Mouse (Mus musculus) WW6 (cell line): Measurements from ENCODE around the gene Platr17.
"Not testable (repeated sequence)": the region's sequence is repeated elsewhere in the genome, so short reads cannot be mapped to it uniquely, and the experiment has no call there.

Experiments used
- DNase-seq: peaks from one replicate; pipeline ENCODE4 v3.0.0-alpha.2; 2013; ENCODE audit warnings: low read depth, low spot score

The Platr17 gene

DNA sequence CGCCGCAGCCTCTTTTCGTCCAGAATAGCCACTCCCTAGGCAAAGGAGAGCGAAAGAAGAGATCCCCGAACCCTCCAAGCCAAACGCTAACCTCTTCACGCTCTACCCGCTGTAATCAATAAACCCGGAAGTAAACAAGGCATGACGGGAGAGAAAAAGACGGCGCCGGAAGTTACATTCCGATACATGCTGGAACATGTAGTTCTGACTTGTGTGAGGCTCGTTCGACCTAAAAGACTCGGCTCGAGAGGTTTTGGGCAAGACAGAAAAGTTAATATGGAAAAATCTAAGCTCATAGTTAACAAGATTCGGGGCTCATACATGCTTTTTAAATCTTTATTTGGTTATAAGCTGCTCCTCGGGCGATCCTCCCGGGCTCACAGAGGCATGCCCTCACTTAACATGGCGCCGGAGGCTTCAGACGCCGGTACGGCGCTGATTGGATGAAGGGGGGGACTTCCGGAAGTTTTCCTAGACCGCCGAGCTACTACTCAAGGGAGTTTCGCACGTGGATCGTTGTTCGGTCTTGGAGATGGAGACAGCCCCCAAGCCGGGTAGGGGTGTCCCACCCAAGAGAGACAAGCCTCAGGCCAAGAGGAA lies 35.4 kb downstream of the Platr17 start, which contains the start of the genes Pfdn6 and Wdr46:
Pfdn6 (minus strand) TSS at position 138 of the 600 bp plus-strand sequence.
Wdr46 (plus strand) TSS at position 455 of the 600 bp plus-strand sequence.
- DNase-seq, result no peak

DNA sequence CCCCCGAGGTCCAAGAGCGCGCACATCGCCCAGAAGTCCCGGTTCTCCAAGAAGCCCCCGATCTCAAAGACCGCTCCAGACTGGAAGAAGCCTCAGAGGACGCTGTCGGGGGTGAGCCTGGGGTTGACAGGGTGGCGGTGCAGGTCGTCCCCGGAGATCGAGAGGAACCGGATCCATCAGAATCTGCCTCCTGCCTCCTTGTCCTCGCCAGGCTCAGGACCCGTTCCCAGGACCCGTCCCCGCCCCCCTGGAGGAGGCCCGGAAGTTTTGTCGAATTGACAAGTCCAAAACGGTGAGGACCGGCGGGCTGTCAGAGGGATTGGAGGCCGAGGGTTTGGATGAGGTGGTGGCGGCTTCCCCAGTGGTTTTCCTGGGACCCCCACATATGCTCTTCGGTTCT lies 36.0 kb downstream of the Platr17 start:
- DNase-seq, result no peak

DNA sequence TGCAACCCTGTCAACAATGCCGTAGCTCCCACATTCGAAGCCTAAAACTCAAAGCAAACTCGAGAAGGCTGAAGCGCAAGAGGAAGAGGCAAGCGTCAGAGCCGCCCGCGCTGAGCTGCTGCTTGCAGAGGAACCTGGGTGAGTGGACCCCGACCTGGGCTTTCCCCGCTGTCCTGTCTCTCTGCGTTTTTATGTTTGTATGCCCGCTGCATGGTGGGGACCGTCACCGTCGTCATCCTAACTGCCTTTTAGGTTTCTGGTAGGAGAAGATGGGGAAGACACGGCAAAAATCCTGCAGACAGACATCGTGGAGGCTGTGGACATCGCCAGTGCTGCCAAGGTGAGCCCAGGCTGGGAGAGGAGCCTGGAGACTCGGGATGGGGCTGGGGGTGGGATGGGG lies 36.4 kb downstream of the Platr17 start:
- no peak for DNase-seq

DNA sequence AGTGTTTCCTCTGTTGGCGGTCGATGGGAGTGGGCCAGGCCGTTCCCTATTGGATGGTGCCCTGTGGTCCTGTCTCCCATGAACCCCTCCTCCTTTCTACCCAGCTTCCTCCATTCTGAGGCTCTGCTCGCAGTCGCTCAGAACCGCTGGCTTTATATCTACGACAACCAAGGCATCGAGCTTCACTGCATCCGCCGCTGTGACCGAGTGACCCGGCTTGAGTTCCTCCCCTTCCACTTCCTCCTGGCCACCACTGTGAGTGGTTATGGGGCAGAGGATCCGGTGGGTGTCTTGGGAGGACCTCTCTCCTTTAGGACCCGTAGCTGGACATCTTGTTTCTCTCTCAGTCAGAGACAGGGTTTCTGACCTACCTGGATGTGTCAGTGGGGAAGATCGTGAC lies 38.5 kb downstream of the Platr17 start:
- no peak for DNase-seq

DNA sequence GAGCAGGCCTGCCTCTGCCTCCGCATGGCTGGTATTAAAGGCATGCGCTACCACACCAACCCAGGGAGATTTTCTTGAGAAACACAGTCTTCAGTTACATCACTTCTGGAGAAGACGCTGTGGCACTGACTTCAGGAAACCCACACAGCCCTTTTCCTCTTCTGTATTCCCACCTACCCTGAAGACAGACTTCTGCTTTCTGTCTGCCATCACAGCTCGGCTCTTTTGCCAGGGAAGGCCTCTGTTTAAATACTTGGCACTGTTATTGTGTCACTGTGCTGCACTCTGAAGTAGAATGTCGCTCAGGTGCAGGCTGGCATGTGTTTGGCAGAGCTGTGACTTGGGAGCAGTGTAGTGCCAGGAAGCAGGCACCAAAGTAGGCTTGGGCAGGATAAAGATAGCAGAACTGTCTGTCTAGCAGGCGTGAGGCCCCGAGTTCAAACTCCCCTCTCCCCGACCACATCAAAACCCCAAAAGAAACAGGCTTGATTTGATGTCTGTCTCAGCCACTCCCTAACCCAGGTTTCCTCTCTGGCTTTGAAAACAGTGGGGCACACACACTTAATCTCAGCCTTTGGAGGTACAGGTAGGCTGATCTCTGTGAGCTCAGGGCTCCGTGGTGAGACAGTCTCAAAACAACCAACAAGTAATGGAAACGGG lies 42.6 kb downstream of the Platr17 start:
- DNase-seq, result no peak

DNA sequence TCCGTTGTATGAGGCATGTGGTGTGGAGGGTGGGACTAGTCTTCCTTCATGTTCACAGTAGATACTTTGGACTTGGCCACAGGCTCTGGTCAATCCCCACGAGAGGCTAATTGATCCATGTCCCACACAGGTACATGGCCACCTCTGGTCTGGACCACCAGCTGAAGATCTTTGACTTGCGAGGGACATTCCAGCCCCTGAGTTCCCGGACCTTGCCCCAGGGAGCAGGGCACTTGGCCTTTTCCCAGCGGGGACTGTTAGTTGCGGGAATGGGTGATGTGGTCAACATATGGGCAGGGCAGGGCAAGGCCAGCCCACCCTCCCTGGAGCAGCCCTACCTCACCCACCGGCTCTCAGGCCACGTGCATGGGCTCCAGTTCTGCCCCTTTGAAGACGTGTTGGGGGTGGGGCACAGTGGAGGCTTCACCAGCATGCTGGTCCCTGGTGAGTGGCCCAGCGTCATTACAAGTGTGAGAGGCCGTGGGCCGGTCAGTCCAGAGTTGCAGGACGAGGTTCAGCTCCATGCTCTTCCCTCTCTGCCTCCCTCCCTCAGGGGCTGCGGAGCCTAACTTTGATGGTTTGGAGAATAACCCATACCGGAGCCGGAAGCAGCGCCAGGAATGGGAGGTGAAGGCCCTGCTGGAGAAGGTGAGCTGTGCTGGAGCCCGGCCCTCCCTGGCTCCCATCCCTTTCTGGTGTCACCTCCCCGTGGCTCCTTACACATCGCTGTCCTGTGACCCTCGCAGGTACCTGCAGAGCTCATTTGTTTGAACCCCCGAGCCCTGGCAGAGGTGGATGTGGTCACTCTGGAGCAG lies 43.4 kb downstream of the Platr17 start:
- DNase-seq, result no peak

DNA sequence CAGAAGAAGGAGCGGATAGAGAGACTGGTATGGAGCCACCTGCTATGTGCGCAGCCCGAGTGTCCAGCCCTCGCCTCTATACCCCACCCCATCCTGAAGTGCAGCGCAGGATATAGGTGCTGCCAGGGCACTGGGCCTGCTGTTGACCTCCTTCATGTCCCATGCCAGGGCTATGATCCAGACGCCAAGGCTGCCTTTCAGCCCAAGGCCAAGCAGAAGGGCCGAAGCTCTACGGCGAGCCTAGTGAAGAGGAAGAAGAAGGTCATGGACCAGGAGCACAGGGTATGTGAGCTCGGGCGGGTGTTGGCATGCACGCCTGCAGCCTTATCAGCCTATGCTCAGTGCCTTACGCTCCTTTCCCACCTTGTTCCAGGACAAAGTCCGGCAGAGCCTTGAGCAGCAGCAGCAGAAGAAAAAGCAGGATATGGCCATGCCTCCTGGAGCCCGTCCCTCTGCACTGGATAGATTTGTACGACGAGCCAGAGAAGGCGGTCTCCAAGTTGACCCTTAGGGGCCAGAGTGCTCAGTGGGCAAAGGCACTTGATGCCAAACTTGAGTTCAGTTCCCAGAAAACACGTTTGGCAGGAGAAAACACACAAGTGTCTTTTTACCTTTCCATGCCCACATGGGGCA lies 44.1 kb downstream of the Platr17 start:
- no peak for DNase-seq

DNA sequence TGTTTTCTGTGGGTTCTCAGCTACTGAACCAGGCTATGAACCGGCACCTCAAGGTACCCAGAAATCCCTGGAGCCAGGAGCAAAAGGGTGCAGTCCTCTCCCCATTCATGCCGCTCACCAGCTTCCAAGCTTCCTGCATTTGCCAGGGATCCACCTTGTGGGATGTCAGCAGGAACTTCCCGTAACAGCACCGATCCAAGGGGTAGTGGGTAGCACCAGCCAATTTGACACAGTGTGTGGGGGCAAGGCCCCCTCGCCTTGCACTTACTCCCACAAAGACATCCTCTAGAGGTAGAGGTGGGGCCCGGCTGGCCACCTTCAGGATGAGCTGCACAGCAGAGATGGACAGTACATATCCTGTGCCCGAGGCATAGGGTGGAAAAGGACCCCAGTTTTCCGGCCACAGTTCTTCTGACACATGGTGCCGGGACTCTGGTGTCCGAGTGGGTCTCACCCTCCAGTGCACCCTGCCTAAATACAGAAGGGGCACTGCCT lies 45.2 kb downstream of the Platr17 start:
- DNase-seq, result no peak

DNA sequence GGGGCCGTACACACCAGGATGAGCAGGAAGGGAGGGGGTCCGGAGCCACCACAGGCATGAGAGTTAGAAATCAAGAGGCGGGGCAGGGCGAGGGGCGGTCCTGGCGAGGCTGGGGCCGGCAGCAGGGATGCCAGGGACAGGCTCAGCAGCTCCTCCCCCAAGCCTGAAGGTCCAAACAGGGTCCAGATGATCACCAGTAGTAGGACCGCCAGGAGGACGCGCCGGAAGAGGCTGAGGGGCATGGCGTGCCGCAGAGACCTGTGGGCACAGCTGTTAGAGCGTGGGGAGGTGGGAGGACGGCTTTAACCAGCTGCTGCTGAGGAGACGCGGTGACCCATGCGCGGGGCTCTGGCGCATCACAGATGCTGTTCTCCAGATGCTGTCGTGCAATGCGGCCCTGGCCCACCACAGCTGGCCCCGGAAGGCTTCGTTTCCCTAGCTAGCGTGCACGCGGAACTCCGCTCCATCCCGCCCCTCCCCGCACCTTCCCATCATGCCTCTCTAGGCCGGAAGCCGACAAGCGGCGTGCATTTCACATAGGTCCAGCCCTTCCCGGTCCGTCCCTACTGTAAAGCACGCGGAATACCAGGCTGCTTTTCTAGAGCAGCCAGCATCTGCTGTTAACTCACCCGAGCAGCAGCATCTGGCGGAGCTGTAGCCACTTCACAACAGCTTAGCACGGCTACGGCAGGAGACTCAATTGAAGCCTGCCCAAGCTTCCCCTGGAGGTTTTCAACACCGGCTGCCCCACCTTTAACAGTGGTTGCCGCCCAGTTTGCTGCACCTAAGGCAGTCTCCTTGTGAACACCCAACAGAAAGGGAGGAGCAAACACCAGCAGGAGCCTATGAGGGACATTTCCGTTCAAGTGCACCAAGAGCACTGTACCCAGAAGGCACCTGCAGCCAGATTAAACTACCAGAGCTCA lies 46.3 kb downstream of the Platr17 start, which contains the start of gene B3galt4:
B3galt4 (minus strand) TSS at position 468 of the 926 bp plus-strand sequence.
- peak; percentile 84 for DNase-seq

DNA sequence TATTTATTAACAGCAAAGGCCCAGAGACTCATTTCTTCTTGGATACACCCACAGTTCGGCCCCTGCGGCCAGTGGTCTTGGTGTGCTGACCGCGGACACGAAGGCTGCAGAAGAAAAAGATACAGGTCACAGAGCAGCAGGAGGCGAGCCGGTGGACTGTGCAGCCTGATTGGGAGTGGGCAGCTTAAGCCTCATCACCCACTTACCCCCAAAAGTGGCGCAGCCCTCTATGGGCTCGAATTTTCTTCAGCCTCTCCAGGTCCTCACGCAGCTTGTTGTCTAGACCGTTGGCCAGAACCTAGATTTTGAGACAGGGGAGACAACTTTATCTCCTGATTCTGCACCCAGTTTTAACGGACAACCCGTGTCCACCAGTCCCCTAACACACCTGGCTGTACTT lies 47.1 kb downstream of the Platr17 start:
- DNase-seq, result not testable (repeated sequence)

DNA sequence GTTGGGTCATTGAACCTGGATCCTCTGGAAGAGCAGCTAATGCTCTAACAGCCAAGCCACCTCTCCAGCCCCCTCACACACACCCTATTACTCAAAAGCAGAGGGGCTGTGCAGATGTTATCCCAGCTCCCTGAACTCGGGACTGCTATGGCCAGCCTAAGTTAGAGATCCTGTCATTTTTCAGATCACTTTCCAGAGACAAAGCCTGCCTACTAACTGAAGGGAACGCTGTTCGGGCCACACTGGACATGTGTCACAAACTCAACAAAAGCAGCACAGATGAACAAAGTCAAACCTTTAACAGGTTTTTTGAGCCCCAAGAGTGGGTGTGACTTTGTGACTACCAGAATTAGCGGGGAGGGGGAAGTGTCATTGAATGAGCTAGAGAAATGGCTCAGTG lies 47.9 kb downstream of the Platr17 start:
- DNase-seq, result no peak

DNA sequence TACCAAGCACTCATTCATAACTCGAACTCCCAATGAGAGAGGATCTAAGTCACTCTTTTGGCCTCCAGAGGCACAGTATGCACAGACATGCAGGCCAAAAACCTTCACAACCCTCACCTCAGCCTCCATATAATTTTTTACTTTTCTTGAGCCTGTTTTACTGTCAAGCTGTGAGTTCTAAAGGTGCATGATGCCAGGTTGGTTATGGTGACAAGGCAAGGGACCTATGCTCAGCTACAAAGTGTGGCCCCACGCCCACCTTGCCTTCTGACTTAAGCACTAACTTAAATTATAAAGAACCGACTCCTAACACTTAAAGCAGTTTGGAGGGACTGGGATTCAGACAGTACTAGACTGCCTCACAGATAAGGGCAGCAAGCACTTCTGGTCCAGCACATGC lies 48.4 kb downstream of the Platr17 start:
- DNase-seq, result no peak

DNA sequence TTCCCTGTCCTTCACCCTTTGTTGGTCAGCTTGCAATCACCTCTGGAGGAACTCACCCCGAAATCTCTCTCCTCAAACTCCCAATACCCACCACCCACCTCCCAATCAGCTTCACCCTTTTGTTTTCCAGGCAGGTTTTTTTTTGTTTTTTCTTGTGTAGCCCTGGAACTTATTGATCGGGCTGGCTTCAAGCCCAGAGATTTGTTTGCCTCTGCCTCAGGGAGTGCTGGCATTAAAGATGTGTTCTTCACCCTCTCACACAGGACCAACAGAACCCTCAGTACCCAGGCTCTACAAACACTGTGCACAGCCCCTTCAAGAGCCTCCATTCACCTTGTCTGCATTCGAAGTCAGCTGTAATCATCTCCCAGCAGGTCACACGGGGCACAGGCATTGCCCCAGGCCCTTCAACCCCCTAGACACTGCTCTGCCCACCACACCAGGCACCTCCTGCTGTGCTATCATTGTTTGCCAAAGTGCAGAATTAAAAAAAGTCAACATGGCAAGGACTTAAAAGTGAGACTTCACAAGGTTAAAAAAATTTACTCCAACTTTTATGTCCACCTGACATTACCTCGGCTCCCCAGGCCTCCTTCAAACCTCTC lies 49.1 kb downstream of the Platr17 start:
- no peak for DNase-seq

DNA sequence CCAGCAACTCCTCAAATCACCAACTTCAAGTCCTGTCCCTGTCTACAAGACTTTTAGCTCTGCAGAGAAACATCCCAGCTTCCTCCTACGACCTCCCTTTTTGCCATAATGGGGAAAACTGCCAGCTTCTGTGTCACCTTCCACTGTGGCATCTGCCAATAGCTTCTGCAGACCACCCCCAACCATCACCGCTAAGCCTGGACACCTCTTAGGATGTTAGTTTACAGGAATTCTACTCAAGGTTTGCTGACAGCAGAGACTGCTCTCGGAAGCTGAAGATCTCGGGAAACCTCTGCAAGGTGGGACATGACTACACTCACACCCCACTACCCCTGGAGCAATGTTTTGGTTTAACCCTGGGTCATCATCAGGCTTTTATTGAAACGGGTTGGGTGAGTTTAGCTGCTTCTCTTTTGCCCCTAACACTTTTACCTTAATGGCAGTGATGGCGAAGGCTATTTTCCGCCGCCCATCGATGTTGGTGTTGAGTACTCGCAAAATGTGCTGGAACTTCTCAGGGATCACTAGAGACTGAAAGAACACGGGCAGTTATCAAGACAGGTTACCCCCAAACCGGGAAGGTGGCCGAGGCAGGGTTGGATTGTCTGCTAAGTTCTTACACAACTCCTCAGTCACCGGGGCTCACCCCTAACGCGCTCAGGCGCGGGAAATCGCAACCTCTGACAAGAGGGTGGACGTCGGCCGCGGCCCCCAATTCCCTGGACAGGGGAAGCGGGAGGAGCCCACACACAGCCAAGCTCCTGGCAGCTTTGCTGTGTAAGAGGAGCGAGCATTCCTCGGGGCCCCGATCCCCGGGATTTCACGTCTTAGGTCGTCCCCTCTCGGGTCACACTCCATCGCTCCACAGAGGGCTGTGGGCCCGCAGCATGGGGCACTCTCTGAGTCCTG lies 50.0 kb downstream of the Platr17 start:
- DNase-seq, result no peak

DNA sequence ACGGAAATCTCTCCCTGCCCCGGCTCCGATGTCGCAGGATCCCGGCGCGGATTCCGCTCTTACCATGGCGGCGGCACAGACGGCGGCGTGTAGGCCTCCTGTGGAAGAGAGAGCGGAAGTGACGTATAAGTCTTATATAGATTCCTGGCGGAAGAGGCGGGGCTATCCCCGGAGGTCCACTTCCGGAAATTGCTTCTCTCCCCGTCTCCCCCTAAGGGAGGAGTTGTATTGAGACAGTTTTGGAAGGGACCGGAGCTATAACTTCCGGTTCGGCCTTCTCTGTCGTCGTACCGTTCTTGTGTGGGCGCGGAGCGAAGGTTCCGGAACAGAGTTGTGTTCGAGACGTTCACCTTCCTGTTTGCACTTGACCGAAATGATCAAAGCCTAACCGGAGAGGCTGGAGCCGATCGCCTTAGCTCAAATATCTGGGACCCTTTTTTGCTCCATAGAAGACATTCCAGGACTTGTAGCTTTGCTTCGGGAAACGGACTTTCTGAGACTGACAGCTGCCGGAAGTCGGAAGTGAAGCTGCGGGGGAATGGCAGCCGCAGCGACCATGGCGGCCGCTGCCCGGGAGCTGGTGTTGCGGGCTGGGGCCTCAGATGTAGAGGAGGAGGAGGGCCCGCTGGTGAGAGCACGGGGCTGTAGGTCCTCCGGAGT lies 50.8 kb downstream of the Platr17 start, which contains the start of the genes Vps52 and Rps18:
Vps52 (plus strand) TSS at position 258 of the 660 bp plus-strand sequence.
Rps18 (minus strand) TSS at position 447 of the 660 bp plus-strand sequence.
- peak; percentile 89 for DNase-seq
